Mouse (Mus musculus) heart, postnatal 0 days (tissue): ENCODE measurements around the gene Dok5. TPM values are rescaled to one million over a fixed set of nuclear protein-coding genes. Genes with fewer than 3 reads are reported as not detected.
A peak's percentile ranks its signal among the peaks of the same experiment; 100 is the strongest.

ENCODE experiments used
- ATAC-seq: fragments of 200-750 bp; cut with Nextera tagmentation; 2 replicates; pipeline ENCODE4 v1.8.0; 2017; ENCODE audit warnings: low read depth, moderate number of reproducible peaks, moderate library complexity; ENCODE audit not compliant: insufficient read depth
- DNase-seq: peaks from one replicate; pipeline ENCODE4 v3.0.0-alpha.2; 2016; ENCODE audit warnings: low spot score
- H3K27ac ChIP-seq: fragments of 300-500 bp; sonication (generic); 2 replicates; pipeline ENCODE4 v1.5.1; 2014; ENCODE audit warnings: low read depth, mild to moderate bottlenecking
- H3K27me3 ChIP-seq: fragments of 300-500 bp; sonication (generic); 2 replicates; pipeline ENCODE4 v1.6.1; 2014; ENCODE audit warnings: low read length, mixed read lengths; ENCODE audit not compliant: control insufficient read depth, insufficient read depth
- H3K36me3 ChIP-seq: fragments of 300-500 bp; sonication (generic); replicated peaks from 2 replicates; pipeline ENCODE4 v1.6.1; 2014; ENCODE audit warnings: low read length, mixed read lengths; ENCODE audit not compliant: control insufficient read depth, insufficient read depth
- H3K4me1 ChIP-seq: fragments of 300-500 bp; sonication (generic); 2 replicates; pipeline ENCODE4 v1.6.1; 2014; ENCODE audit warnings: antibody characterized with exemption; ENCODE audit not compliant: control insufficient read depth, insufficient read depth
- H3K4me2 ChIP-seq: fragments of 300-500 bp; sonication (generic); 2 replicates; pipeline ENCODE4 v1.6.1; 2014; ENCODE audit warnings: low read depth, mild to moderate bottlenecking, low read length, moderate library complexity
- H3K4me3 ChIP-seq: fragments of 300-500 bp; sonication (generic); 2 replicates; pipeline ENCODE4 v1.5.1; 2014; ENCODE audit warnings: low read depth, low read length
- H3K9ac ChIP-seq: fragments of 300-500 bp; sonication (generic); replicated peaks from 2 replicates; pipeline ENCODE4 v1.6.1; 2014; ENCODE audit warnings: low read depth, low read length, mixed read lengths
- H3K9me3 ChIP-seq: fragments of 300-500 bp; sonication (generic); replicated peaks from 2 replicates; pipeline ENCODE4 v1.6.1; 2016; ENCODE audit warnings: low read length; ENCODE audit not compliant: control insufficient read depth
- CTCF ChIP-seq: IDR thresholded peaks from 2 replicates; pipeline ENCODE4 v1.5.1; 2016; ENCODE audit warnings: antibody characterized with exemption, control low read depth, low read depth
- EP300 ChIP-seq: IDR thresholded peaks from 2 replicates; pipeline ENCODE4 v1.6.1; 2016; ENCODE audit warnings: antibody characterized with exemption, low read depth
- WGBS: fragments of 180-500 bp; shearing (Covaris S2); extraction: QIAGEN DNeasy Blood & Tissue Kit; methylation state at CpG from one replicate; pipeline ENCODE4 v1.1.7; 2014; 5-methylcytosine and 5-hydroxymethylcytosine counted together
- polyA plus RNA-seq: library from polyadenylated mRNA; unstranded; fragments of >200 nt; fragmentation: Nextera tagmentation; extraction: Ambion mirVana; gene quantifications from 2 replicates; pipeline ENCODE4 v1.2.1, GENCODE M21; 2015
- total RNA-seq: library from RNA; depleted of rRNA; stranded (reverse); fragments of >200 nt; gene quantifications from 2 replicates; pipeline ENCODE4 v1.2.3, GENCODE M21; 2014; ENCODE audit warnings: low replicate concordance

Dok5 gene
- total and polyA plus RNA-seq, 2 experiments from 2014 or later: 1.4 TPM; not detected in 1

GRCm38 (mm10) chr2:170902204-170903028, 170.8 kb downstream of the Dok5 start:
- DNase-seq: no peak
- ATAC-seq: no peak
- 77% methylated on average over 13 of the region's 13 CpGs for WGBS
- Histone ChIP-seq H3K27ac (no peak overlapping the region), H3K9ac (no peak overlapping the region), H3K9me3 (no peaks in the 10 kb centered on the region), H3K27me3 (no peaks in the 10 kb centered on the region), H3K4me3 (no peak overlapping the region), H3K36me3 (no peaks in the 10 kb centered on the region), H3K4me1 (no peaks in the 10 kb centered on the region), H3K4me2 (no peak overlapping the region)
- TF ChIP-seq CTCF: no peak
- no peak for TF ChIP-seq EP300

GRCm38 (mm10) chr2:170903029-170903306, 171.4 kb downstream of the Dok5 start:
- no peaks in the 10 kb centered on the region for H3K36me3 ChIP-seq
- no peaks in the 10 kb centered on the region for H3K4me1 ChIP-seq
- ATAC-seq (no peak), DNase-seq (no peak)
- H3K4me2 ChIP-seq: no peak overlapping the region
- no peak for TF ChIP-seq CTCF
- no peaks in the 10 kb centered on the region for H3K27me3 ChIP-seq
- H3K27ac ChIP-seq: no peak overlapping the region
- H3K9ac ChIP-seq: no peak overlapping the region
- H3K9me3 ChIP-seq: no peaks in the 10 kb centered on the region
- WGBS: 83% methylated on average over 7 of the region's 7 CpGs
- H3K4me3 ChIP-seq: no peak overlapping the region

- Histone ChIP-seq H3K4me1 (no peaks in the 10 kb centered on the region), H3K4me2 (no peak overlapping the region)
- TF ChIP-seq CTCF (no peak), EP300 (no peak)
Measured at GRCm38 (mm10) chr2:170903367-170903766, 171.8 kb downstream of the Dok5 start.

GRCm38 (mm10) chr2:170912589-170913223, 181.1 kb downstream of the Dok5 start:
- Histone ChIP-seq H3K9me3 (no peaks in the 10 kb centered on the region), H3K4me2 (no peak overlapping the region)
- DNase-seq: peak; percentile 13

More at GRCm38 (mm10) chr2:170903367-170903766, 171.8 kb downstream of the Dok5 start:
- WGBS: 91% methylated on average over 9 of the region's 9 CpGs
- DNase-seq (no peak), ATAC-seq (no peak)
- Histone ChIP-seq H3K9me3 (no peaks in the 10 kb centered on the region), H3K27ac (no peak overlapping the region), H3K9ac (no peak overlapping the region), H3K4me3 (no peak overlapping the region), H3K27me3 (no peaks in the 10 kb centered on the region), H3K36me3 (no peaks in the 10 kb centered on the region)

GRCm38 (mm10) chr2:170913863-170914262, 182.3 kb downstream of the Dok5 start:
- H3K9ac ChIP-seq: no peak overlapping the region
- no peak overlapping the region for H3K4me2 ChIP-seq
- ATAC-seq: no peak
- no peaks in the 10 kb centered on the region for H3K27me3 ChIP-seq
- no peak for TF ChIP-seq CTCF
- TF ChIP-seq EP300: no peak
- H3K4me3 ChIP-seq: no peak overlapping the region
- no peaks in the 10 kb centered on the region for H3K36me3 ChIP-seq
- no peaks in the 10 kb centered on the region for H3K4me1 ChIP-seq
- WGBS: 76% methylated on average over 11 of the region's 11 CpGs
- H3K27ac ChIP-seq: no peak overlapping the region
- H3K9me3 ChIP-seq: no peaks in the 10 kb centered on the region
- no peak for DNase-seq

More at GRCm38 (mm10) chr2:170912589-170913223, 181.1 kb downstream of the Dok5 start:
- Histone ChIP-seq H3K27me3 (no peaks in the 10 kb centered on the region), H3K4me3 (no peak overlapping the region), H3K27ac (no peak overlapping the region), H3K4me1 (no peaks in the 10 kb centered on the region), H3K9ac (no peak overlapping the region), H3K36me3 (no peaks in the 10 kb centered on the region)
- no peak for ATAC-seq
- TF ChIP-seq EP300: no peak
- TF ChIP-seq CTCF: peak; percentile 62
- WGBS: 35% methylated on average over 13 of the region's 13 CpGs

- Histone ChIP-seq H3K27me3 (no peaks in the 10 kb centered on the region), H3K4me3 (no peak overlapping the region), H3K36me3 (no peaks in the 10 kb centered on the region), H3K4me1 (no peaks in the 10 kb centered on the region), H3K27ac (no peak overlapping the region), H3K9ac (no peak overlapping the region), H3K4me2 (no peak overlapping the region), H3K9me3 (no peaks in the 10 kb centered on the region)
- DNase-seq (no peak), ATAC-seq (no peak)
- 80% methylated on average over 8 of the region's 8 CpGs for WGBS
- TF ChIP-seq CTCF (no peak), EP300 (no peak)
Measured at GRCm38 (mm10) chr2:170915646-170916045, 184.0 kb downstream of the Dok5 start.
